Mouse (Mus musculus): ENCODE results near the gene Phf2. TPM values are rescaled to one million over a fixed set of nuclear protein-coding genes. Genes with fewer than 3 reads are reported as not detected.

The Phf2 gene
- polyA plus RNA-seq, 1 experiment from 2014 or later = 8.3 TPM

DNA sequence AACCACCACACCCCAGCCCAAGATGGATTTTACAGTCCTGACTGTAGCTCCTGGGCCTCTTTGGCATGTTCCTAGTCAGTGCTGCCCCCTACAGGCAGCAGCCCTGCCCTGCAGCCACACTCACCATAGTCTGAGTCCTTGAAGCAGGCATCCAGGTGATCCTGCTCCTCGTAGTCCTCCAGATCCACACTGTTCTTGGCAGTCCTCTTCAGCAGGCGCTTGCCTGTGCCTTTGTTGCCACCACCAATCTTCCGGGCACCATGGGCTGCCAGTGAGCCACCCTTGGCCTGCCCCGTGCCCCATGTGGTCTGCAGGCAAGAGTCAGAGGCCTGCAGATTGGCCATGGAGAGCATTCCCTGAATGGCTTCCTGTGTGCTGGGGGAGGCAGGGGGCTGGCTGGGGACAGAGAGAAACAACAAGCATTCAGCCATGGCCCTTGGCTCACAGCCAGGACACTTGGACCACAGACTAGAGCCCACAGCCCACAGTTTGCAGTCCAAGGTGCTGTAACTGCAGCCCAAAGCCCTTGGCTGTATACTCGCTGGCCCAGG is 63.4 kb downstream of the Phf2 start:
- peaks cover 14% of the 10 kb centered on the region for H3K36me3 ChIP-seq (ENCODE audit: control insufficient read depth, insufficient read depth, low read length)
- no peak overlapping the region for H3K27ac ChIP-seq (ENCODE audit: low read depth, low read length)

DNA sequence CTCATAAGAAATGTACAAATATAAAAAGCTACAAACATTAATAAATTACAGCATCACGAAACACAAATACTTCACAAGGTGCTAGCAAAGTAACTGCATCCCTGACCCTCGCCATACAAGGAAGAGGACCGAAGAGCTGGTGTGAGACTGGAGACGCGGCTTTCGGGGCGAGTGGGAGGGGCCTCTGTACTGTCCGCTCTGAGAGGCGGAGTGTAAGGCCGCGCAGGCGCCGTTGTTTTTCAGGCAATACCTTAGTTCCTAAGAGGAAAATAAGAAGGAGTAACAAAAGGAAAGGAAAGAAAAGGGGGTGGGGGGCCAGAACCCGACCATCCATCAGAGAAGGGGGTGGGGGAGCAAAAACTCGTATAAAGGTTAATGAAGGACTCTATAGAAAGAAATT is 68.7 kb downstream of the Phf2 start:
- Histone ChIP-seq H3K4me3 (ENCODE audit: low read depth, low read length) (no peak overlapping the region), H3K27me3 (replicated peaks; ENCODE audit: control insufficient read depth, insufficient read depth, low read length) (no peaks in the 10 kb centered on the region), H3K4me1 (replicated peaks; ENCODE audit: control insufficient read depth, insufficient read depth, low read length) (peaks cover 9% of the 10 kb centered on the region; the same call in 1 of the 2 replicates), H3K9me3 (ENCODE audit: control insufficient read depth, low read length) (no peaks in the 10 kb centered on the region), H3K4me2 (no peak overlapping the region), H3K36me3 (ENCODE audit: control insufficient read depth, insufficient read depth, low read length) (peaks cover 12% of the 10 kb centered on the region), H3K9ac (ENCODE audit: low read depth, low read length) (no peak overlapping the region), H3K27ac (ENCODE audit: low read depth, low read length) (no peak overlapping the region)
- ATAC-seq (replicated peaks; ENCODE audit: low FRiP score) (no peak), DNase-seq (ENCODE audit: low spot score) (no peak)
- WGBS = 67% methylated on average over 15 of the region's 15 CpGs

More for the DNA sequence above, 63.4 kb downstream of the Phf2 start:
- Histone ChIP-seq H3K27me3 (replicated peaks; ENCODE audit: control insufficient read depth, insufficient read depth, low read length) (no peaks in the 10 kb centered on the region), H3K4me1 (replicated peaks; ENCODE audit: control insufficient read depth, insufficient read depth, low read length) (no peaks in the 10 kb centered on the region), H3K4me3 (ENCODE audit: low read depth, low read length) (no peak overlapping the region), H3K9ac (ENCODE audit: low read depth, low read length) (no peak overlapping the region), H3K4me2 (no peak overlapping the region), H3K9me3 (ENCODE audit: control insufficient read depth, low read length) (no peaks in the 10 kb centered on the region)
- ATAC-seq (replicated peaks; ENCODE audit: low FRiP score) (no peak), DNase-seq (ENCODE audit: low spot score) (no peak)
- WGBS = 75% methylated on average over 5 of the region's 5 CpGs

DNA sequence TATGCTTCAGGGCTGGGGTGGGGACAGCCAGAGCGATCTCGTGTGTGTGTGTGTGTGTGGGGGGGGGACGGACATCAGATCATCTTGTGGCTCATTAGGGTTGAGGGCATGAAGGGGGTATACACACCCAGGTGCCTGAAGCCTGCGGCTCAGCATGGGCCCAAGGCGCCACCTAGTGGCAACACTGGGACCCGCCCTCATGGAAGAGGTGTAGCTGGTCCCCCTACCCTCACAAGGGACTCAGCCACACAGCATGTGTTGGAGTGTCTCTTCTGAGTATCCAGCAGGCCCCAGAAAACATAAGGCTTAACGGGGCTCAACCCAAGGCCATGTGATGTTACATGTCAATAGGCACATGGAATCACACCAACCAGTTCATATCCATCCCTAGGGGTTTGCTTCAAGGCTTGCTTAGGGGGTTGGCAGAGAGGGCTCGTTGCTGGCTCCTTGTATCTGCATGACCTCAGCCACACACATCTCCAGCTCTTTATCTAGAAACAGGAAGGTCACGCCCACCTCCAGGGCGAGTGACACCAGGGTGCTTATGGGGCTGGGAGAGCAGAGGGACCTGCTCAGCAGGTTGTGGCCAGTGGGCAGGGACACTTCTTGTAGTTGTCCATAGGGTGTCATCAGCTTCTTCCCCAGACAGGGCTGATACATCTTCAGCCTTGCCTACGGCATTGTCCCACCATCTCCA is 69.9 kb downstream of the Phf2 start:
- Histone ChIP-seq H3K4me3 (ENCODE audit: low read depth, low read length) (no peak overlapping the region), H3K9me3 (ENCODE audit: control insufficient read depth, low read length) (no peaks in the 10 kb centered on the region), H3K27me3 (replicated peaks; ENCODE audit: control insufficient read depth, insufficient read depth, low read length) (no peaks in the 10 kb centered on the region), H3K4me2 (no peak overlapping the region), H3K4me1 (replicated peaks; ENCODE audit: control insufficient read depth, insufficient read depth, low read length) (peaks cover 9% of the 10 kb centered on the region; the same call in 1 of the 2 replicates), H3K9ac (ENCODE audit: low read depth, low read length) (no peak overlapping the region), H3K27ac (ENCODE audit: low read depth, low read length) (no peak overlapping the region), H3K36me3 (ENCODE audit: control insufficient read depth, insufficient read depth, low read length) (peaks cover 9% of the 10 kb centered on the region)
- ATAC-seq (replicated peaks; ENCODE audit: low FRiP score) (peak; percentile 72), DNase-seq (ENCODE audit: low spot score) (peak; percentile 70)
- 23% methylated on average over 11 of the region's 11 CpGs for WGBS

DNA sequence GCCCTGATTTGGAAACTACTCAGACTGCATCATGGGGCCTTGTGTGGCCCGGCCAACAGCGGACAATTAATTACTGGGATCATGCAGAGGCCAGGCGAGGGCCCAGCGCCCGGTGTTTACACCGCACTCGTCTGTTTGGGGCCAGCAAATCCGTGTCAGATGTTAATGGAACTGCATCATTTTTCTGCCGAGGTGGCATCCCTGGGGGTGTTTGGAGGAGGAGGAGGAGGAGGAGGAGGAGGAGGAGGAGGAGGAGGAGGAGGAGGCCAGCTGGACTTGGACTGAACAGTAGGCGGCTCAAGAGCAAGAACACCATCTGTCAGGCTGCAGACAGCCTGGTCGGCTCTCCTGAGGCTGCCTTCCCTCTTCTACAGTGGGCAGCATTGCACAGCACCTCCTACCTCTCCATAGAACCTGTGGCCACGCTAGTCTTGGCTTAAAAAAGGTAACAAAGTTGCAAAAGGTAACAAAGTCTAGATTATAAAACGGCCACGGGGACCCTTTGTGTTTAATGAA is 72.6 kb downstream of the Phf2 start:
- DNase-seq (ENCODE audit: low spot score) (no peak), ATAC-seq (replicated peaks; ENCODE audit: low FRiP score) (no peak)
- Histone ChIP-seq H3K27me3 (replicated peaks; ENCODE audit: control insufficient read depth, insufficient read depth, low read length) (no peaks in the 10 kb centered on the region), H3K9me3 (ENCODE audit: control insufficient read depth, low read length) (no peaks in the 10 kb centered on the region), H3K4me3 (ENCODE audit: low read depth, low read length) (no peak overlapping the region), H3K4me2 (no peak overlapping the region), H3K9ac (ENCODE audit: low read depth, low read length) (no peak overlapping the region), H3K36me3 (ENCODE audit: control insufficient read depth, insufficient read depth, low read length) (no peaks in the 10 kb centered on the region), H3K27ac (ENCODE audit: low read depth, low read length) (no peak overlapping the region), H3K4me1 (replicated peaks; ENCODE audit: control insufficient read depth, insufficient read depth, low read length) (peaks cover 9% of the 10 kb centered on the region; the same call in 1 of the 2 replicates)
- 59% methylated on average over 13 of the region's 14 CpGs for WGBS

DNA sequence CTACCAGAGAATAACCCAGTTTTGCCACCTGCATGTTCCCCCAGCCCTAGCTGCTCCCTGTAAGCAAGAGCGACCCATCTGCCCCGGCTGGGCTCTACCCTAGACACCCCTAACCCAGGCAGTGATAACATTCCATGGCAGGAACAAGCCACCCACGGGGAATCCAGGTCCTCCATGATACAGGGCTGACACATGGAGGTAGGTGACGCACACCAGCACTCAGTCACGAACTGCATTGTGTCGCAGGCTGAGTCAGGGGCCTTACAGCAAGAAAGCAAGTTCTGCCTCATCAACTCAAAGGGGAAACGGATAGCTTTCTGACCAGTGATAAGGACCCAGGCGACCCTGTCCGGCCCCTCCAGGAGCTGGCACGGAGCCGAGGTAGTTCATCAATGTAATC is 74.0 kb downstream of the Phf2 start:
- DNase-seq (ENCODE audit: low spot score) (no peak), ATAC-seq (replicated peaks; ENCODE audit: low FRiP score) (no peak)
- Histone ChIP-seq H3K27me3 (replicated peaks; ENCODE audit: control insufficient read depth, insufficient read depth, low read length) (no peaks in the 10 kb centered on the region), H3K4me3 (ENCODE audit: low read depth, low read length) (no peak overlapping the region), H3K9ac (ENCODE audit: low read depth, low read length) (no peak overlapping the region), H3K36me3 (ENCODE audit: control insufficient read depth, insufficient read depth, low read length) (no peaks in the 10 kb centered on the region), H3K4me1 (replicated peaks; ENCODE audit: control insufficient read depth, insufficient read depth, low read length) (peaks cover 9% of the 10 kb centered on the region; the same call in 1 of the 2 replicates), H3K27ac (ENCODE audit: low read depth, low read length) (no peak overlapping the region), H3K4me2 (no peak overlapping the region), H3K9me3 (ENCODE audit: control insufficient read depth, low read length) (no peaks in the 10 kb centered on the region)
- WGBS = 39% methylated on average over 11 of the region's 11 CpGs

DNA sequence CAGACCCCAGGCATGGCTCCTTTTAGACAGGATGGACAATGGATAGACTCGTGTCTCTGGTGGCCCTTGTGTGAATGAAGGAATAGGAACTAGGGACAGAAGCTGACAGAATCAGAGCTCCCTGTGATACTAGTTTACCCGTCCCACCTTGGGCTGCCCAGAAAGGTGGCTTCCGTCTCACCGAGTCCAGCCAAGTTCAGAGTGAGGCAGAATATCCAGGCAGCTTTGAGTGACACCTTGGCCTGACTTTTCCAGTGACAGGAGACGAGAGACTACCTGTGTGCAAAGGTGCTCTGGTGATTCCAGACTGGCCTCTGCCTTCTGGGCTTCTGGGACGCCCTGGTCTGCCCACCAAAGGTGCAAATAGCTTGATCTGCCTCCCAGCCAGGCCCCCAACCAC is 75.2 kb downstream of the Phf2 start:
- no peak overlapping the region for H3K4me3 ChIP-seq (ENCODE audit: low read depth, low read length)
- H3K9ac ChIP-seq (ENCODE audit: low read depth, low read length) = no peak overlapping the region
- H3K27me3 ChIP-seq (replicated peaks; ENCODE audit: control insufficient read depth, insufficient read depth, low read length) = no peaks in the 10 kb centered on the region
- H3K27ac ChIP-seq (ENCODE audit: low read depth, low read length) = no peak overlapping the region
- no peaks in the 10 kb centered on the region for H3K36me3 ChIP-seq (ENCODE audit: control insufficient read depth, insufficient read depth, low read length)
- 77% methylated on average over 6 of the region's 6 CpGs for WGBS
- H3K4me1 ChIP-seq (replicated peaks; ENCODE audit: control insufficient read depth, insufficient read depth, low read length) = 0 out of 2 replicates have a peak, but pooled peaks cover under 1% of the 10 kb centered on the region
- no peaks in the 10 kb centered on the region for H3K9me3 ChIP-seq (ENCODE audit: control insufficient read depth, low read length)
- no peak for ATAC-seq (replicated peaks; ENCODE audit: low FRiP score)
- no peak overlapping the region for H3K4me2 ChIP-seq
- DNase-seq (ENCODE audit: low spot score) = no peak

DNA sequence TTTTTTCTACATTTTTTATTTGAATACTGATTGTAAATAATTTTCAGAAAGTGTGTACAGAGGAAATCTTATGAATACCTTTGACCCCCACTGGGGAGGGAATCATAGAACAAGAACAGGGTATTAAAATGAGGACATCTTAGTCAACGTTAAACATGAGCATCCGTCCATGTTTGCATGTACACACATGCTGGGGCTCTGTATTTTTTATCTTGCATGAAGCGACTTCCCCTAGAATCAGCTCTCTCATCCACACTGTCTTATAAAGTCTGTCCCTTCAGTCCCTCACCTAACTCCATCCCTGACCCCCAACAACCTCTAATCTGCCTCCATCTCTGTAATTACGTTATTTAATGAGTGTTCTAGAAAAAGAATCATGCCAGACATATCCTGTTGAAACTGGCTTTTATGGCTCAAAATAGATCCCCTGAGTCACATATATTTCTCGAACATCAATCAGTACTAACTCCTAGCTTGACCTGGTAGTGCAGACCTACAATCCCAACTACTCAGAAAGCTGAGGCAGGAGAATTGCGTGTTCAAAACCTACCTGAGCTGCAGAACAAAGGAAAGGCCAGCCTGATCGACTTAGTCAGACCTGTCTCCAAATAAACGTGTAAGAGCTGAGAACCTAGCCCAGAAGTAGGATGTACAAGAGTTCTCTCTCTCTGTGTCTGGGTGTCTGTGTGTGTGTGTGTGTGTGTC is 86.2 kb downstream of the Phf2 start:
- Histone ChIP-seq H3K9me3 (ENCODE audit: control insufficient read depth, low read length) (no peaks in the 10 kb centered on the region), H3K4me3 (ENCODE audit: low read depth, low read length) (no peak overlapping the region), H3K4me1 (replicated peaks; ENCODE audit: control insufficient read depth, insufficient read depth, low read length) (no peaks in the 10 kb centered on the region), H3K36me3 (ENCODE audit: control insufficient read depth, insufficient read depth, low read length) (no peaks in the 10 kb centered on the region), H3K9ac (ENCODE audit: low read depth, low read length) (no peak overlapping the region), H3K27me3 (replicated peaks; ENCODE audit: control insufficient read depth, insufficient read depth, low read length) (peaks cover 5% of the 10 kb centered on the region), H3K4me2 (no peak overlapping the region), H3K27ac (ENCODE audit: low read depth, low read length) (no peak overlapping the region)
- DNase-seq (ENCODE audit: low spot score) = no peak
- no peak for ATAC-seq (replicated peaks; ENCODE audit: low FRiP score)
- 73% methylated on average over 8 of the region's 8 CpGs for WGBS

DNA sequence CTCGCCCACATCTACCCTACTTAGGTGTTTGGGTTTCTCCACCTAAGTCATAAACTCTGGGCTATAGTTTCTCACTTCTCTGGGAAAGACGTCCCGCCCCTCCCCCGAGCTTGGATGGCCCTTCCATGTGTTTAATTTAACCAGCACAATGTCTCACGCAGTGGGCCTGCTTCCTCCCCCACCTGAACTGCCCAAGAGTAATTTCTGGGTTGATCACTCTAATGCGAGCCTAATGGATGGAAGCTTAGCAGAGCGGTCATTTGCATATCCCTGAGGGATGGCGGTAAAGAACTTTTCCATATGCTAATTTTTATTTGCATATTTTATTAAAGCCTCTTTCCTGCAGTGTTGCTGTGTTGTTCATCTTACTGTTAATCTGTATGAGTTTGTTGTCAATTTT is 86.8 kb downstream of the Phf2 start:
- H3K4me1 ChIP-seq (replicated peaks; ENCODE audit: control insufficient read depth, insufficient read depth, low read length) = no peaks in the 10 kb centered on the region
- no peak overlapping the region for H3K9ac ChIP-seq (ENCODE audit: low read depth, low read length)
- no peak overlapping the region for H3K27ac ChIP-seq (ENCODE audit: low read depth, low read length)
- H3K36me3 ChIP-seq (ENCODE audit: control insufficient read depth, insufficient read depth, low read length) = no peaks in the 10 kb centered on the region
- no peak overlapping the region for H3K4me3 ChIP-seq (ENCODE audit: low read depth, low read length)
- ATAC-seq (replicated peaks; ENCODE audit: low FRiP score) = no peak
- WGBS = 56% methylated on average over 8 of the region's 8 CpGs
- DNase-seq (ENCODE audit: low spot score) = no peak
- H3K4me2 ChIP-seq = no peak overlapping the region
- no peaks in the 10 kb centered on the region for H3K9me3 ChIP-seq (ENCODE audit: control insufficient read depth, low read length)
- peaks cover 5% of the 10 kb centered on the region for H3K27me3 ChIP-seq (replicated peaks; ENCODE audit: control insufficient read depth, insufficient read depth, low read length)

Data from liver, embryonic 11.5 days (tissue).